Mouse (Mus musculus) mammary gland, adult 2 months (tissue): ENCODE measurements around the gene Ptges. TPM values are rescaled to one million over a fixed set of nuclear protein-coding genes. Genes with fewer than 3 reads are reported as not detected.

Experiments
- polyA plus RNA-seq: library from polyadenylated mRNA; depleted of rRNA; stranded (reverse); fragments of >200 nt; gene quantifications from 2 replicates; pipeline ENCODE4 v1.2.3, GENCODE M21; 2012; ENCODE audit warnings: low replicate concordance; rRNA removed

The Ptges gene
- polyA plus RNA-seq: 120 and 129 TPM in 2 replicates

DNA sequence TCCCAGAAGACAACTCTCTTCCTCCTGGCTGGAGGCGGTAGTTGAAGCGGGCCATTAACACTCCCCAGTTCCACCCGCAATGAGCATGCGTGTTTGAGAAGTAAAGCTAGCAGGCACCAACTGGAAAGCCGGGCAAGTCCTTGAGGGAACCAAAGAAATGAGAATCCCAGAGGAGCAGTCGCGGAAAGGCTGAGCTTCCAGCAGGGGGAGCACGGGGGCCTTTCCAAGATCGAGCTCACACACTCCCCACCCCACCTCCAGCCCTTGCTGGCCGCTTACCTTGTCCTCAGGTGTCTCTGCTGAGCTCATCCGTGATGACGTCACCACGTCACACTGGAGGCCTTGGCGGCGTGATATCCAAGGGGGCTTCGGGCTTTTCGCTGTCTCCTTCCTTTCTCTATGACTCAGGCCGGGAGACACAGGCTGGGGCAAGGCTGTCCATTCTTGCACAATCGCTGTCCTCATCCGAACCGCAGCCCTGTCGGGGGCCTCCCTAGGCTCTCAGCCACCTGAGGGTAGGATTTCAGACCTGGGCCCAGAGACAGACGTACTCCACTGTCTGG is at the start of gene Ptges:
Gene Ptges (minus strand): TSS at position 381 of the 563 bp plus-strand sequence.

DNA sequence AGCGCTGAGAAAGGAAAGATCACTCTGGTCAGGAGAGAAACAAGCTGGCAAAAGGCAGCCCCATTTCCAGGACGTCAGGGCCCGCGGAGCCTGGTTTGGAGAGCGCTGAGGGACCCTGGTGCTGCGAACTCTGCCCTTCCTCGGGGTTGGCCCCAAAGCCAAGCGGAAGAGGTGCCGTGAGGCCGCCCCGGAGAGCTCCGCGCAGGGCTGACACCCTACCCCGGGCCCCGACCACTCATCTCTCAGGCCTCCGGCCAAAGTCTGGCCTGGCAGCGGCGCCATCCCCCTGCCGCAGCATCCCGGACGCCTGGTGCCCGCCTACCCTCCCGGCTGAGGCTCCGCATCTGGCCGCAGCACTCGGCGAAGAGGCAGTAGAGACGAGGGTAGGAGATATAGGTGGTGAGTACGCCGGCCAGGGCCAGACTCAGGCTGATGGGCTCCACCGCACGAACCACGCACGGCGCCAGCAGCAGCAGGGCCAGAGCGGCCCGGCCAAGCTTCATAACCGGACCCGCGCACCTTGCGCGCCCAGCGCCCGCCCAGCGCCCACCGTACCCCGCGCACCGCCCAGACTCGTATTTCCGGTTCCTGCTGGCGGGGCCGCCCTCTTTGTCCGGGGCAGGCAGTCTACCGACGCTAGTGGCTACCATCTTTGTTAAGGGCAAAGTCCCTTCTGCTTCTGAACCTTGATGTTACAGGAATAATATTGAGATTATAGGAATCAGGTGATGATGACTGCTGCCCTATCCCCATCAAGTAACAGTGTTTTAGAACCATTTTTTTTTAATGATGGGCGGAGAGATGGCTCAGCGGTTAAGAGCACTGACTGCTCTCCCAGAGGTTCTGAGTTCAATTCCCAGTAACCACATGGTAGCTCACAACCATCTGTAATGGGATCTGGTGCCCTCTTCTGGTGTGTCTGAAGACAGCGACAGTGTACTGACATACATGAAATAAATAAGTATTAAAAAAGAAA is 38.0 kb upstream of the Ptges start, which contains the start of gene Tor1a:
Gene Tor1a (minus strand): TSS at position 582 of the 976 bp plus-strand sequence.

DNA sequence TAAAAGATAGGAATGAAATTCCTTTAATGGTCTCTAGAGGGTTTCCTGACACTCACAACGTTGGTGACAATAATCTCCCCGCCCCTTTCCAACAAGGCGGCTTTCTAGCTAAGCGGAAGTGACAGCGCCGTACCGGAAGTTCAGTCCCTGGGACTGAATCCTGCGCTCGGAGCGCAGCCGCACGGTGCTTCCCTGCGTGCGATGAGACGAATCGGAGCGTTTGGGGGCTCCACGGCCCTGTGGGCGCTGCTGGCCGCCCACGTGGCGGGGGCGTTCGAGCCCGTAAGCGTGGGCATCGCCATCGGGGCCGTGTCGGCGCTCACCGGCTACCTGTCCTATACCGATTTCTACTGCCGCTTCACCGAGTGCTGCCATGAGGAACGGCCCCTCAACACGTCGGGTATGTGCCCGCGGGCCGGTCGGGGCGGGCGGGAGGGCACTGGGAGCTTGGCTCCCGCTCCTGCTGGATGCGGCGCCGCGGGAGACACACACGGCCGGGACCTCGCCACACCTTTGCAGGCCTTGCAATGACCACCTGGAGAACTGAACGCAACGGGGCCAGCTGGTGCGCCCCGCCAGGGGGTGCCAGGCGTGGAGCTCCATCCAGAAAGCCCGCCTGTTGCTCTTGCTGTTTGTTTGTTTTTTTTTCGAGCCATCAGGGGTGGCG is 23.3 kb upstream of the Ptges start, which contains the start of gene Tor1b:
Gene Tor1b (plus strand): TSS at position 136 of the 667 bp plus-strand sequence.

Other genes starting within 250 kb of the Ptges start
- 1.4 and 3.2 TPM in 2 replicates for gene 1700001O22Rik, start 126.2 kb downstream of the Ptges start, polyA plus RNA-seq
- 28.6 and 37.2 TPM in 2 replicates for gene Ntmt1, start 122.0 kb downstream of the Ptges start, polyA plus RNA-seq
- gene Asb6, start 99.5 kb downstream of the Ptges start, polyA plus RNA-seq: 32.2 and 65.8 TPM in 2 replicates
- gene Prrx2, start 94.9 kb downstream of the Ptges start, polyA plus RNA-seq: 31.2 and 44.3 TPM in 2 replicates
- 26.8 and 33.4 TPM in 2 replicates for gene Tor1b, start 23.1 kb upstream of the Ptges start, polyA plus RNA-seq
- gene Tor1a, start 38.1 kb upstream of the Ptges start, polyA plus RNA-seq: 37.6 and 46.1 TPM in 2 replicates
- 15.3 and 26.7 TPM in 2 replicates for gene BC005624, start 52.3 kb upstream of the Ptges start, polyA plus RNA-seq
- gene Usp20, start 52.4 kb upstream of the Ptges start, polyA plus RNA-seq: 19.3 and 21.0 TPM in 2 replicates
- 65.8 and 75.6 TPM in 2 replicates for gene Fnbp1, start 212.1 kb upstream of the Ptges start, polyA plus RNA-seq
- gene Gpr107, start 222.5 kb upstream of the Ptges start, polyA plus RNA-seq: 23.4 and 30.0 TPM in 2 replicates